Mouse (Mus musculus) thymus, postnatal 25 days (tissue): ENCODE results near the gene Cox11.
A peak's percentile ranks its signal among the peaks of the same experiment; 100 is the strongest.

Experiments
- DNase-seq: peaks from one replicate; pipeline ENCODE4 v3.0.0; 2022

Cox11 gene

GRCm38 (mm10) chr11:90665161-90665560, 27.2 kb downstream of the Cox11 start:
- DNase-seq, result no peak

GRCm38 (mm10) chr11:90666144-90666757, 28.3 kb downstream of the Cox11 start:
- no peak for DNase-seq

GRCm38 (mm10) chr11:90666916-90667315, 28.9 kb downstream of the Cox11 start:
- DNase-seq, result no peak

GRCm38 (mm10) chr11:90667325-90667724, 29.4 kb downstream of the Cox11 start:
- DNase-seq, result no peak

GRCm38 (mm10) chr11:90675479-90676110, 37.6 kb downstream of the Cox11 start:
- no peak for DNase-seq

GRCm38 (mm10) chr11:90677027-90677426, 39.1 kb downstream of the Cox11 start:
- no peak for DNase-seq

- no peak for DNase-seq
Observed at GRCm38 (mm10) chr11:90677771-90678288, 39.9 kb downstream of the Cox11 start.

- no peak for DNase-seq
Observed at GRCm38 (mm10) chr11:90678582-90678981, 40.6 kb downstream of the Cox11 start.

GRCm38 (mm10) chr11:90681171-90681570, 43.2 kb downstream of the Cox11 start:
- DNase-seq, result no peak

- DNase-seq, result no peak
Observed at GRCm38 (mm10) chr11:90684765-90685164, 46.8 kb downstream of the Cox11 start.

GRCm38 (mm10) chr11:90685196-90685595, 47.2 kb downstream of the Cox11 start:
- no peak for DNase-seq

GRCm38 (mm10) chr11:90686287-90687025, 48.5 kb downstream of the Cox11 start:
- no peak for DNase-seq

GRCm38 (mm10) chr11:90687040-90687439, 49.1 kb downstream of the Cox11 start:
- DNase-seq, result no peak

- DNase-seq, result peak; percentile 2
Observed at GRCm38 (mm10) chr11:90687460-90688416, 49.8 kb downstream of the Cox11 start, which contains the start of gene Tom1l1. Gene Tom1l1 (minus strand): TSS chr11:90688366.

- no peak for DNase-seq
Observed at GRCm38 (mm10) chr11:90690361-90690760, 52.4 kb downstream of the Cox11 start.

GRCm38 (mm10) chr11:90694206-90694605, 56.2 kb downstream of the Cox11 start:
- DNase-seq, result no peak
